Mouse (Mus musculus) frontal cortex, postnatal 36 days (tissue): ENCODE results near the gene G6pdx.

Experiments used
- DNase-seq, 2 experiments: peaks; one replicate each; pipeline ENCODE4 v3.0.0; 2022; ENCODE audit warnings: low spot score in 2 of 2

The G6pdx gene

GRCm38 (mm10) chrX:74428826-74429276 lies at the start of gene G6pdx:
TSS of gene G6pdx (minus strand) at chrX:74429194.
- DNase-seq: peak; percentile 83

- DNase-seq: no peak
These were observed 23.8 kb upstream of the G6pdx start for GRCm38 (mm10) chrX:74452773-74453172.

- DNase-seq: no peak
These were observed 22.3 kb upstream of the G6pdx start for GRCm38 (mm10) chrX:74451157-74451912.

GRCm38 (mm10) chrX:74429290-74429821 lies 362 bp upstream of the G6pdx start:
- DNase-seq: peak; percentile 70 to 76

- no peak for DNase-seq
These were observed 708 bp downstream of the G6pdx start for GRCm38 (mm10) chrX:74428146-74428825.

GRCm38 (mm10) chrX:74427116-74427515 lies 1.9 kb downstream of the G6pdx start:
- no peak for DNase-seq

GRCm38 (mm10) chrX:74426256-74426655 lies 2.7 kb downstream of the G6pdx start:
- no peak for DNase-seq

- DNase-seq: no peak
These were observed 3.8 kb downstream of the G6pdx start for GRCm38 (mm10) chrX:74425195-74425594.

- peak in 1 of 2 experiments; percentile 5 for DNase-seq
These were observed 4.6 kb downstream of the G6pdx start for GRCm38 (mm10) chrX:74424443-74424842.

GRCm38 (mm10) chrX:74413377-74413776 lies 15.6 kb downstream of the G6pdx start:
- peak; percentile 44 to 72 for DNase-seq

- no peak for DNase-seq
These were observed 20.7 kb downstream of the G6pdx start for GRCm38 (mm10) chrX:74408340-74408739.

- DNase-seq: no peak
These were observed 28.9 kb downstream of the G6pdx start for GRCm38 (mm10) chrX:74400136-74400535.

GRCm38 (mm10) chrX:74392535-74393443 lies 36.2 kb downstream of the G6pdx start, which contains the start of the genes Fam3a and Ikbkg:
TSS of gene Fam3a (minus strand) at chrX:74393272.
TSS of gene Ikbkg (plus strand) at chrX:74393290.
- peak; percentile 72 to 82 for DNase-seq

- no peak for DNase-seq
These were observed 40.8 kb downstream of the G6pdx start for GRCm38 (mm10) chrX:74388153-74388552.

GRCm38 (mm10) chrX:74384451-74384850 lies 44.5 kb downstream of the G6pdx start:
- no peak for DNase-seq

GRCm38 (mm10) chrX:74372888-74373549 lies 56.0 kb downstream of the G6pdx start, which contains the start of the genes Ubl4a and Slc10a3:
TSS of gene Ubl4a (minus strand) at chrX:74373218.
TSS of gene Slc10a3 (minus strand) at chrX:74373349.
- DNase-seq: peak; percentile 78 to 82

GRCm38 (mm10) chrX:74368209-74368909 lies 60.6 kb downstream of the G6pdx start:
- DNase-seq: peak; percentile 47 to 58

- DNase-seq: no peak
These were observed 61.5 kb downstream of the G6pdx start for GRCm38 (mm10) chrX:74367512-74367911.
